Mouse (Mus musculus): ENCODE data around the gene Zfp652. TPM values are rescaled to one million over a fixed set of nuclear protein-coding genes. Genes with fewer than 3 reads are reported as not detected.
"Not testable (repeated sequence)": the region's sequence is repeated elsewhere in the genome, so short reads cannot be mapped to it uniquely, and the experiment has no call there.

Zfp652 gene
- 14.7 and 16.8 TPM in 2 replicates for polyA plus RNA-seq (2015; fragmentation: Nextera tagmentation; extraction: Ambion mirVana)

DNA sequence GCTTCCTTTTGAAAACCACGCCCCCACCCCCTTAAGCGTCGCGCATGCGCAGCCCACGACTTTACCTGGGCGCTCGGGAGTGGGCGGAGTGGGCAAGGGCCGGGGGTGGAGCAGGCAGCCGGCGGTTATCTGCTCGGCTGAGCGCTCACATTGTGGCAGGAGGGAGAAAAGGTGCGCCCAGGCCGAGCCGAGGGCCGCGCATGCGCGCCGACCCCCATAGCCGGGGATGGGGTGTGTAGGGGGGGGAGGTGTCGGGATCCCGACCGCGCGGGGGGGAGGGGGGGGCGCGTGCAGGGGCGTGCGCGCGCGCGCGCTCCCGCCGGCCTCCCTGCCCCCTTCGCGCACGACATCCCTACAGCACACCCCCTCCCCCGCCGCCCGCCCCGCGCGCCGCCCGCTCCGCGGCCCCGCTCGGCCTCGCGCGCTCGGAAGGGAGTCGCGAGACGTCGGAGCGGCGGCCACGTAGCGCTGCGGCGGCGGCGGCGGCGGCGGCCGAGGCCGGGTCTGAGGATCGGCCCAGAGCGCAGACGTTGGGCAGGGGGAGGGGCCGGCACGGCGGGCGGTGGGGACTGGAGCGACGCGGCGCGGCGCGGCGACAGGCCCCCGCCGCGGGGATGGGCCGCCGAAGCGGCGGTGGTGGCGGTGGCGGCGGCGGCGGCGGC is at the start of gene Zfp652:
Gene Zfp652 (plus strand): TSS at position 111 of the 662 bp plus-strand sequence.
- peak; percentile 92 for ATAC-seq
- Histone ChIP-seq H3K36me3 (ENCODE audit: control insufficient read depth, insufficient read depth, low read length) (no peaks in the 10 kb centered on the region), H3K9me3 (ENCODE audit: control insufficient read depth, low read length) (no peaks in the 10 kb centered on the region), H3K4me2 (ENCODE audit: low read depth, low read length) (peak within 1 kb of the TSS; percentile 94), H3K9ac (ENCODE audit: low read depth, low read length) (peak within 1 kb of the TSS; percentile 96), H3K4me1 (ENCODE audit: control insufficient read depth, insufficient read depth, low read length) (peaks cover 27% of the 10 kb centered on the region), H3K27me3 (replicated peaks; ENCODE audit: control insufficient read depth, insufficient read depth, low read length) (no peaks in the 10 kb centered on the region), H3K4me3 (ENCODE audit: low read length) (peak within 1 kb of the TSS; percentile 96), H3K27ac (ENCODE audit: low read length) (peak within 1 kb of the TSS; percentile 98)
- WGBS = under 1% methylated on average over 40 of the region's 103 CpGs

DNA sequence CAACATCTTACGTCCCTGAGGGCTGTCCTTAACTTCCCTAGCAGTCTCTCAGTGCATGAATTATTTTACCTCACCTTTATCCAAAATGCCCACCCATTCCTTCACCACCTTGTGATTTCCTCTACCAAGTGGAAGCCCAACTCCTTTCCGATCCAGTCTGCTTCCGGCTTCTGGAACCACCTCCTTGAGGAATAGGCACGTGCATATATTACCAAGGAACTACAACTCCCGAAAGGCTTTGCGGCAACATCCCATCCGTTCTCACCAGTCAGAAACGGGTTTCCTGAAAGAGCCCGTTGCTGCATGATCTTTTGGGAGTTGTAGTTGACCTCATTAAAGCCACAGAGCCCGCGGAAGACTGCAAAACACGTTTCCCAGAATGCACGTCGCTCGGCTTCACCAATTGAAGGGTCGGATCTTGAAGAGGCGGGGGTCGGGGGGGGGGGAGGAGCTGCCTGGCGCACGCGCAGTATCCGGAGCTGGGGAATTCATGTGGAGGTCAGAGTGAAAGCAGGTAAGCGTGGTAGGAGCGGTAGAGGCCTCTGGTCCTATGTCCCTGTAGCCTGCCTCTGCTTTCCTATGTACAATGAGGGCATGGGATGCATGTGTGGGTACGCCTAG is 45.8 kb upstream of the Zfp652 start, which contains the start of gene Phb:
Gene Phb (plus strand): TSS at position 429 of the 621 bp plus-strand sequence.
- WGBS = 2% methylated on average over 25 of the region's 25 CpGs
- ATAC-seq = peak; percentile 97
- H3K4me2 ChIP-seq (ENCODE audit: low read depth, low read length) = peak within 1 kb of the TSS; percentile 74
- peaks cover 5% of the 10 kb centered on the region; the same call in 1 of the 2 replicates for H3K4me1 ChIP-seq (ENCODE audit: control insufficient read depth, insufficient read depth, low read length)
- peaks cover 9% of the 10 kb centered on the region; the same call in 1 of the 2 replicates for H3K36me3 ChIP-seq (ENCODE audit: control insufficient read depth, insufficient read depth, low read length)
- H3K9me3 ChIP-seq (ENCODE audit: control insufficient read depth, low read length) = no peaks in the 10 kb centered on the region
- peak within 1 kb of the TSS; percentile 79 for H3K9ac ChIP-seq (ENCODE audit: low read depth, low read length)
- H3K4me3 ChIP-seq (ENCODE audit: low read length) = peak within 1 kb of the TSS; percentile 85
- H3K27me3 ChIP-seq (replicated peaks; ENCODE audit: control insufficient read depth, insufficient read depth, low read length) = no peaks in the 10 kb centered on the region
- peak within 1 kb of the TSS; percentile 74 for H3K27ac ChIP-seq (ENCODE audit: low read length)

DNA sequence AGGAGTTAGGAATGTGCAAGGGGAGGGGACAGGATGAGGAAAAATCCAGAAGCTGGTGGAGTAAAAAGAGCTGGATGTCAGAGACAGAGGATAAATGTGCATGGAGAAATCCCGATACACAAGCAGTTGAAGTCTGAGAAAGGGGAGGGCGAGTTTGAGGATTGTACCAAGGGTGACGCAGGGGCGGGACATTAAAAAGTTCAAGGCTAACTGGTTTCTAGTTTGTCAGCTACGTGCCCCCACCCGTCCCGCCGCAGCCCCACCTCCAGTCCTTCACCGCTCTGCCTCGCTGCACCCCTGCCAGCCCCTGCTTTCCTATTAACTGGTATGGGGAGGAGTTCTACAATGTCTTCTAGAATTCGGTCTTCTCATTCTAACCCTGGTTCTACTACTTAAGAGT is 45.3 kb upstream of the Zfp652 start:
- peaks cover 13% of the 10 kb centered on the region for H3K36me3 ChIP-seq (ENCODE audit: control insufficient read depth, insufficient read depth, low read length)
- under 1% methylated on average over 11 of the region's 11 CpGs for WGBS
- peak overlapping the region; percentile 74 for H3K27ac ChIP-seq (ENCODE audit: low read length)
- peak; percentile 54 for ATAC-seq
- H3K4me3 ChIP-seq (ENCODE audit: low read length) = peak overlapping the region; percentile 85
- H3K9me3 ChIP-seq (ENCODE audit: control insufficient read depth, low read length) = no peaks in the 10 kb centered on the region
- H3K4me1 ChIP-seq (ENCODE audit: control insufficient read depth, insufficient read depth, low read length) = peaks cover 5% of the 10 kb centered on the region; the same call in 1 of the 2 replicates
- no peaks in the 10 kb centered on the region for H3K27me3 ChIP-seq (replicated peaks; ENCODE audit: control insufficient read depth, insufficient read depth, low read length)
- H3K4me2 ChIP-seq (ENCODE audit: low read depth, low read length) = peak overlapping the region; percentile 74
- H3K9ac ChIP-seq (ENCODE audit: low read depth, low read length) = peak overlapping the region; percentile 79

DNA sequence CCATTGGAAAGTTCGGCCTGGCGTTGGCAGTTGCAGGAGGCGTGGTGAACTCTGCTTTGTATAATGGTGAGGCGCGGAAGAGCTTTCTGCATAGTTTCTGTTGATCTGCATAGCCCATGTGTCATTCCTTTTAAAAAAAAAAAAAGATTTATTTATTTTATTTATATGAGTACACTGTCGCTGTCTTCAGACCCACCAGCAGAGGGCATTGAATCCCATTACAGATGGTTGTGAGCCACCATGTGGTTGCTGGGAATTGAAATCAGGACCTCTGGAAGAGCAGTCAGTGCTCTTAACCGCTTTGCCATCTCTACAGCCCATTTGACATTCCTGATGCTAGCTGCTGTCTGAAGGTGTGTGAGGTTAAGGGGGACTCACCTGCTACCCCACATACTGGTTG is 44.4 kb upstream of the Zfp652 start:
- not testable (repeated sequence) for H3K9me3 ChIP-seq (ENCODE audit: control insufficient read depth, low read length); H3K4me1 ChIP-seq (ENCODE audit: control insufficient read depth, insufficient read depth, low read length); H3K9ac ChIP-seq (ENCODE audit: low read depth, low read length); H3K27me3 ChIP-seq (replicated peaks; ENCODE audit: control insufficient read depth, insufficient read depth, low read length); H3K27ac ChIP-seq (ENCODE audit: low read length); ATAC-seq
- peaks cover 13% of the 10 kb centered on the region for H3K36me3 ChIP-seq (ENCODE audit: control insufficient read depth, insufficient read depth, low read length)
- 88% methylated on average over 7 of the region's 7 CpGs for WGBS
- H3K4me2 ChIP-seq (ENCODE audit: low read depth, low read length) = peak overlapping the region; percentile 74
- H3K4me3 ChIP-seq (ENCODE audit: low read length) = peak overlapping the region; percentile 85

DNA sequence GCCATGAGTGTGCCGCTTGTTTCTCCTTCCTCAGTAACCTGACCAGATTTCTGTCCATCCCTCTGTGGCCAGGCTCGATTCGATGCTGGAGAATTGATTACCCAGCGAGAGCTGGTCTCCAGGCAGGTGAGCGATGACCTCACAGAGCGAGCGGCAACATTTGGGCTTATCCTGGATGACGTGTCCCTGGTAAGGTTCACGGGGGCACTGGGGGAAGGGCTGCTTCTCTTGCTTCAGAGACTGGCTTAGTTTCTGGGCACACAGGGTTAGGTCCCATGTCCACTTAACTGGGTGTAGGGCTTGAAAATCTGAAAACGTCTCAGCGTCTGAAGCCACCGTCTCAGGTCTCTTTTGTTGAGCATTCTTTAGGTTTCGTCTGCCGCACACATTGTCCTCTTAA is 37.0 kb upstream of the Zfp652 start:
- H3K9ac ChIP-seq (ENCODE audit: low read depth, low read length) = no peak overlapping the region
- no peaks in the 10 kb centered on the region for H3K4me1 ChIP-seq (ENCODE audit: control insufficient read depth, insufficient read depth, low read length)
- no peak overlapping the region for H3K27ac ChIP-seq (ENCODE audit: low read length)
- H3K4me3 ChIP-seq (ENCODE audit: low read length) = no peak overlapping the region
- no peak overlapping the region for H3K4me2 ChIP-seq (ENCODE audit: low read depth, low read length)
- no peak for ATAC-seq
- peaks cover 26% of the 10 kb centered on the region for H3K36me3 ChIP-seq (ENCODE audit: control insufficient read depth, insufficient read depth, low read length)
- 89% methylated on average over 14 of the region's 14 CpGs for WGBS
- H3K9me3 ChIP-seq (ENCODE audit: control insufficient read depth, low read length) = no peaks in the 10 kb centered on the region
- H3K27me3 ChIP-seq (replicated peaks; ENCODE audit: control insufficient read depth, insufficient read depth, low read length) = no peaks in the 10 kb centered on the region

DNA sequence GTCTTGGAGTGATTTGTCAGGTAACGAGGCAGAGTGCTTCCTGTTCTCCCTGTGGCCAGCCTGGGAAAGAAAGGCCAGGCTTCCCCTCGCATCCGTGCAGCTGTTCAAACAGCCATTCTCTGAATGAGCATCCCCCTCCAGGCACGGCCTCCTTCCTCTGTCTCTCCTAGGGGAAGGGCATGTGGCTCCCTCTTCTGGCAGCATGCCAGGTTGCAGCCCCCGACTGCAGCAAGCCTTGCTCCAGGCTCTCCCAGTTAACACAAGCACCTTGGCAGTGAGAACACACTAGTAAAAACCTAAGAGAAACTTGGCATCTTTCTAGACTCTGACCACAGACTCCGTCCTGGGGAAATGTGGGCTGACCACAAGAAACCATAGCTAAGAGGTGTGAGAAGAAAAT is 36.2 kb upstream of the Zfp652 start:
- WGBS = 17% methylated on average over 6 of the region's 6 CpGs
- H3K9me3 ChIP-seq (ENCODE audit: control insufficient read depth, low read length) = no peaks in the 10 kb centered on the region
- H3K27me3 ChIP-seq (replicated peaks; ENCODE audit: control insufficient read depth, insufficient read depth, low read length) = no peaks in the 10 kb centered on the region
- peak; percentile 57; the same call in 1 of the 2 replicates for ATAC-seq
- no peaks in the 10 kb centered on the region for H3K4me1 ChIP-seq (ENCODE audit: control insufficient read depth, insufficient read depth, low read length)
- H3K4me3 ChIP-seq (ENCODE audit: low read length) = no peak overlapping the region
- H3K9ac ChIP-seq (ENCODE audit: low read depth, low read length) = no peak overlapping the region
- H3K4me2 ChIP-seq (ENCODE audit: low read depth, low read length) = no peak overlapping the region
- H3K36me3 ChIP-seq (ENCODE audit: control insufficient read depth, insufficient read depth, low read length) = peaks cover 24% of the 10 kb centered on the region
- no peak overlapping the region for H3K27ac ChIP-seq (ENCODE audit: low read length)

DNA sequence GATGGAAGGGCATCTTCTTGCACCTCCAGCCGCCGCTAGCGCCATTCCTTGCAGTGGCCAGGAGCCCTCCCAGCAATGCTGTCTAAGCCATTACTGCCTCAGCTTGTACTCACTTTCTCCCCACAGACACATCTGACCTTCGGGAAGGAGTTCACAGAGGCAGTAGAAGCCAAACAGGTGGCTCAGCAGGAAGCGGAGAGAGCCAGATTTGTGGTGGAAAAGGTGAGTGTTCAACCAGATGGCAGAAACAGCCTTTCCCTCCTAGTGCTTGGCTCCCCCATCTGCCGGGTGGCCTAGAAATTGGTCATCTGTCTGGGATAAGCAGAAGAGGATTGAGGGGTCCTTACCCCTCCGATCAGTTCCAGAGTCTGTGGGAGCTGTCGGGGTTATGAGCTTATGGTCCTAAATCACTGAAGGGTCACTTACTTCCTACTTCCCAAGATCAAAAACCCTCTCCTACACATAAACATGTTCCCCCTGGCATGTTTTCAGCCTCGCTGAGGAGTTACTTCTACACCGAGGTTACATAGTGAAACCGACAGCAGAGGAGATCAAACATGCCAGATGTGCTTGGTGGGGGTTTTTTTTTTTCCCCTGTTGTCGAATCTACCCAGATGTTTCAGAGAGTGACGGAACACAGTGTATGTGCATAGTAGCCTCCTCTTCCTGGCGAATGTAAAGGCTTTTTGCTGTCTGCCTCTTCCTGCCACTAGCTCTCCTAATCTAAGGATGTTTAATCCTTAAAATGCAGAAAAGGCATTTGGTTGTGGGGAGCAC is 34.4 kb upstream of the Zfp652 start:
- Histone ChIP-seq H3K9me3 (ENCODE audit: control insufficient read depth, low read length) (no peaks in the 10 kb centered on the region), H3K4me3 (ENCODE audit: low read length) (no peak overlapping the region), H3K27me3 (replicated peaks; ENCODE audit: control insufficient read depth, insufficient read depth, low read length) (no peaks in the 10 kb centered on the region), H3K4me1 (ENCODE audit: control insufficient read depth, insufficient read depth, low read length) (0 out of 2 replicates have a peak, but pooled peaks cover 4% of the 10 kb centered on the region), H3K27ac (ENCODE audit: low read length) (no peak overlapping the region), H3K36me3 (ENCODE audit: control insufficient read depth, insufficient read depth, low read length) (peaks cover 20% of the 10 kb centered on the region), H3K4me2 (ENCODE audit: low read depth, low read length) (no peak overlapping the region), H3K9ac (ENCODE audit: low read depth, low read length) (no peak overlapping the region)
- 78% methylated on average over 14 of the region's 14 CpGs for WGBS
- ATAC-seq = no peak

DNA sequence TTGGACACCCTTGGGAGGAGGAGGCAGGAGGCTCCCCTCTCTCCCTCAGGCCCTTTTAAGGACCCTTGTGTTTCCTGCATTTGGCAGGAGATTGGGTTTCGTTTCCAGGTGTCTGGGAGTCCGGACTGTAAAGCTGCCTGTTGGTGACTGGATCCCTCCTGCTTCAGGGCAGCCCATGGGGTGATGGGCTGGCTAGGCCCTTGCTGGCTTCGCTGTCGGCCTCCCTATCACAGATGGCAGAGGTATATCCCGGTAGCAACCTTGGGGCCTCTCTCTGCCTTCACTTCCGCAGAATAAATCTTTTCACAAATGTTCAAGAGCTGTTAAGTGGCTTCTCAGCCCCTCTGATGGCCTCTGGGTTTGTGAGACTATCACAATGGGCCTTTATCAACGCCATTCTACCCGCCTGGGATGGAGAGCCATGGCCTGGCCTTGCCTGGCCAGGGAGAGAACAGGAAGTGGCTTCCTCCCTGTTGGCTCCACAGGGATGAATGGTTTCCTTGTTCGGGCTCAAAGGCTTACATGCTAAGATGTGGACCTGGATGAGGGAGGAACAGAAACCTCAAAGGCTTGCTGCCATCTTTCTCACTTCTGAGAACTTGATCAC is 30.4 kb upstream of the Zfp652 start:
- H3K4me1 ChIP-seq (ENCODE audit: control insufficient read depth, insufficient read depth, low read length) = 0 out of 2 replicates have a peak, but pooled peaks cover 4% of the 10 kb centered on the region
- H3K27me3 ChIP-seq (replicated peaks; ENCODE audit: control insufficient read depth, insufficient read depth, low read length) = no peaks in the 10 kb centered on the region
- H3K27ac ChIP-seq (ENCODE audit: low read length) = peak overlapping the region; percentile 24; the same call in 1 of the 2 replicates
- no peak overlapping the region for H3K4me3 ChIP-seq (ENCODE audit: low read length)
- peak; percentile 19; the same call in 1 of the 2 replicates for ATAC-seq
- H3K9me3 ChIP-seq (ENCODE audit: control insufficient read depth, low read length) = no peaks in the 10 kb centered on the region
- 73% methylated on average over 9 of the region's 9 CpGs for WGBS
- H3K4me2 ChIP-seq (ENCODE audit: low read depth, low read length) = no peak overlapping the region
- H3K9ac ChIP-seq (ENCODE audit: low read depth, low read length) = no peak overlapping the region
- H3K36me3 ChIP-seq (ENCODE audit: control insufficient read depth, insufficient read depth, low read length) = peaks cover 16% of the 10 kb centered on the region
